Comparison of ENCODE assay signal across 8 mouse cellular contexts in the genomic region with DNA sequence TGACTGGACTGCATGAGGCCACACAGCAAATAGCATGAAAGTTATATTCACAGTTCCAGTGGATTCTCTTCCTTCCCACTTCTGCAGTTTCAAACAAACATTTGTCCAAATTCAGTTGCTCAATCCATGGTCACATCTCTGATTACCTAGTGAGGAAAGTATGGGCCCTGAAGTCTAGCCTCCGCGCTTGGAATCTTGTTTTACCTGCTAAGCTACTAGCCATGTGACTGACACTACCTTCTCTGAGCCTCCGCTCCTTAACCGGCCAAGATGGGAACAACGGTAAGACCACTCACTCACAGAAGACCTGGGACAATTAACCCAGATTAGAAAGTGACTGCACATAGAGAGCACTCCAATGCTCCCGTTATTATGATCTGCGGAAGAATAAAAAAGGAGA. TPM values are rescaled to one million over a fixed set of nuclear protein-coding genes. Genes with fewer than 3 reads are reported as not detected.
A peak's percentile ranks its signal among the peaks of the same experiment; 100 is the strongest.
DNase-seq lines count a peak whose midpoint lies in the region; ATAC-seq and TF ChIP-seq lines count a peak whose summit lies in the region.

No protein-coding gene starts in this region.

- TF ChIP-seq POLR2A in myocyte (IDR thresholded peaks at IDR 0.05; ENCODE audit: insufficient read length, low read depth) = no peak

- H3K9ac ChIP-seq in limb, embryonic 13.5 days = peak overlapping the region; percentile 56; the same call in 1 of the 2 replicates

- peaks cover 14% of the 10 kb centered on the region for H3K4me1 ChIP-seq in forebrain, embryonic 10.5 days
- peaks cover 14% of the 10 kb centered on the region for H3K4me1 ChIP-seq in limb, embryonic 13.5 days

- H3K4me3 ChIP-seq in forebrain, embryonic 10.5 days = peak overlapping the region; percentile 51
- H3K4me3 ChIP-seq in limb, embryonic 13.5 days = peak overlapping the region; percentile 43
- H3K4me3 ChIP-seq in myocyte = peak overlapping the region; percentile 12

- 9% methylated on average over 7 of the region's 7 CpGs for WGBS in forebrain, embryonic 10.5 days
- WGBS in limb, embryonic 13.5 days = 9% methylated on average over 7 of the region's 7 CpGs

- no peaks in the 10 kb centered on the region for H3K9me3 ChIP-seq in forebrain, embryonic 10.5 days
- H3K9me3 ChIP-seq in limb, embryonic 13.5 days = no peaks in the 10 kb centered on the region

- H3K27me3 ChIP-seq in forebrain, embryonic 10.5 days (ENCODE audit: poor library complexity, severe bottlenecking) = peaks cover 34% of the 10 kb centered on the region
- H3K27me3 ChIP-seq in limb, embryonic 13.5 days = peaks cover 8% of the 10 kb centered on the region; the same call in 1 of the 2 replicates
- no peaks in the 10 kb centered on the region for H3K27me3 ChIP-seq in myocyte (ENCODE audit: control insufficient read depth, insufficient read depth, insufficient read length)

- no peak for ATAC-seq in limb, embryonic 13.5 days (ENCODE audit: low FRiP score, low read depth)

- H3ac ChIP-seq in myocyte (ENCODE audit: control insufficient read depth, insufficient read length) = no peak overlapping the region

- H3K36me3 ChIP-seq in forebrain, embryonic 10.5 days (replicated peaks) = no peaks in the 10 kb centered on the region
- H3K36me3 ChIP-seq in limb, embryonic 13.5 days = no peaks in the 10 kb centered on the region
- H3K36me3 ChIP-seq in myocyte (ENCODE audit: control insufficient read depth, insufficient read depth) = no peaks in the 10 kb centered on the region

- DNase-seq in kidney, adult 9 months = peak; percentile 55
- DNase-seq in kidney, adult 11 months = no peak
- DNase-seq in forebrain, embryonic 10.5 days (ENCODE audit: extremely low spot score, low spot score) = no peak
- no peak for DNase-seq in right cerebral cortex, postnatal 10 days (ENCODE audit: low spot score in 2 of 2)
- no peak for DNase-seq in spleen, adult 18-20 months
- no peak for DNase-seq in adipocyte (ENCODE audit: low spot score)

- peak overlapping the region; percentile 74 for H3K27ac ChIP-seq in forebrain, embryonic 10.5 days
- no peak overlapping the region for H3K27ac ChIP-seq in limb, embryonic 13.5 days

- H3K79me2 ChIP-seq in myocyte (ENCODE audit: control insufficient read depth, insufficient read depth) = peaks cover 5% of the 10 kb centered on the region

- H3K4me2 ChIP-seq in limb, embryonic 13.5 days (replicated peaks) = peak overlapping the region; percentile 69
- peak overlapping the region; percentile 53 for H3K4me2 ChIP-seq in myocyte (ENCODE audit: low read depth)

TF ChIP-seq in myocyte, 11 proteins besides CTCF, POLR2A, EP300 and RAD21:
- TF ChIP-seq REST (IDR thresholded peaks at IDR 0.05; ENCODE audit: insufficient read depth, insufficient read length) (no peak), USF1 (IDR thresholded peaks at IDR 0.05; ENCODE audit: low read depth) (no peak), MYOG (IDR thresholded peaks at IDR 0.05; ENCODE audit: control insufficient read depth in 1 of 3, insufficient read depth in 1 of 3, insufficient read length in 2 of 3, low read depth in 2 of 3) (no peak), TCF3 (IDR thresholded peaks at IDR 0.05; ENCODE audit: insufficient read length, low read depth) (no peak), CEBPB (IDR thresholded peaks at IDR 0.05; ENCODE audit: insufficient read depth, poor library complexity, severe bottlenecking) (no peak), TCF12 (IDR thresholded peaks at IDR 0.05; ENCODE audit: insufficient read depth, poor library complexity, severe bottlenecking) (no peak), MYOD1 (IDR thresholded peaks at IDR 0.05; ENCODE audit: control insufficient read depth in 1 of 3, insufficient read length in 2 of 3, low read depth in 2 of 3) (no peak), SRF (IDR thresholded peaks at IDR 0.05; ENCODE audit: control insufficient read depth, insufficient read length, low read depth) (no peak), E2F4 (IDR thresholded peaks at IDR 0.05; ENCODE audit: insufficient read depth) (no peak), POLR2AphosphoS2 (IDR thresholded peaks at IDR 0.05; ENCODE audit: insufficient read length, low read depth) (no peak), MAX (IDR thresholded peaks at IDR 0.05; ENCODE audit: low read depth) (no peak)

RNA-seq across cellular contexts. Expression of a gene that starts 0.5 kb away (rescaled TPM):
- 2.1 and 2.5 TPM in 2 replicates for polyA plus RNA-seq in forebrain, embryonic 10.5 days (2016; fragmentation: Nextera tagmentation; extraction: Ambion mirVana)
- 3.8 and 4.7 TPM in 2 replicates for polyA plus RNA-seq in limb, embryonic 13.5 days (2015; fragmentation: Nextera tagmentation; extraction: Ambion mirVana)
- 1.1 TPM for polyA plus RNA-seq in myocyte (2012; fragmentation: generic; extraction: Trizol)

RNA-seq across cellular contexts. Expression of a gene that starts 5.3 kb away (rescaled TPM):
- polyA plus RNA-seq in forebrain, embryonic 10.5 days (2016; fragmentation: Nextera tagmentation; extraction: Ambion mirVana) = 3.2 and 5.7 TPM in 2 replicates
- polyA plus RNA-seq in limb, embryonic 13.5 days (2015; fragmentation: Nextera tagmentation; extraction: Ambion mirVana) = 71.2 and 74.0 TPM in 2 replicates
- 915 TPM for polyA plus RNA-seq in myocyte (2012; fragmentation: generic; extraction: Trizol)

RNA-seq across cellular contexts. Expression of a gene that starts 6.3 kb away (rescaled TPM):
- polyA plus RNA-seq in forebrain, embryonic 10.5 days (2016; fragmentation: Nextera tagmentation; extraction: Ambion mirVana) = 0.69 and 1.1 TPM in 2 replicates
- polyA plus RNA-seq in limb, embryonic 13.5 days (2015; fragmentation: Nextera tagmentation; extraction: Ambion mirVana) = 37.8 and 39.3 TPM in 2 replicates
- polyA plus RNA-seq in myocyte (2012; fragmentation: generic; extraction: Trizol) = 249 TPM

RNA-seq across cellular contexts. Expression of a gene that starts 6.5 kb away (rescaled TPM):
- polyA plus RNA-seq in forebrain, embryonic 10.5 days (2016; fragmentation: Nextera tagmentation; extraction: Ambion mirVana) = 22.2 and 23.0 TPM in 2 replicates
- polyA plus RNA-seq in limb, embryonic 13.5 days (2015; fragmentation: Nextera tagmentation; extraction: Ambion mirVana) = 18.6 and 23.6 TPM in 2 replicates
- polyA plus RNA-seq in myocyte (2012; fragmentation: generic; extraction: Trizol) = 1.1 TPM

RNA-seq across cellular contexts. Expression of a gene that starts 22.2 kb away (rescaled TPM):
- 12.2 and 14.5 TPM in 2 replicates for polyA plus RNA-seq in forebrain, embryonic 10.5 days (2016; fragmentation: Nextera tagmentation; extraction: Ambion mirVana)
- 11.0 and 11.3 TPM in 2 replicates for polyA plus RNA-seq in limb, embryonic 13.5 days (2015; fragmentation: Nextera tagmentation; extraction: Ambion mirVana)
- polyA plus RNA-seq in myocyte (2012; fragmentation: generic; extraction: Trizol) = 3.6 TPM

Comparison
In these comparisons a context has a peak if more than half of its experiments do, and no peak if none do; other contexts are left out.
1. RNA of a gene that starts 5.3 kb away (polyA plus RNA-seq): 915 TPM in myocyte (single experiment) and 71.2 to 74.0 TPM in limb, embryonic 13.5 days; 3.2 to 5.7 TPM in forebrain, embryonic 10.5 days; every median in the first group is over 10 times any median in the second.
2. RNA of a gene that starts 6.3 kb away (polyA plus RNA-seq): 249 TPM in myocyte (single experiment) and 37.8 to 39.3 TPM in limb, embryonic 13.5 days; 0.69 to 1.1 TPM in forebrain, embryonic 10.5 days; every median in the first group is over 10 times any median in the second.
3. Peak in every context shown above with its lines, with median percentiles within 50 percentile points of each other: H3K4me3 ChIP-seq.